Mouse (Mus musculus) liver, embryonic 14.5 days (tissue): ENCODE data around the gene Pgm2.

ENCODE experiments used
- CTCF ChIP-seq: IDR thresholded peaks from 2 replicates; pipeline ENCODE4 v1.5.1; 2016; ENCODE audit warnings: antibody characterized with exemption, low read depth, control low read depth
- EP300 ChIP-seq: IDR thresholded peaks from 2 replicates; pipeline ENCODE4 v1.6.1; 2016; ENCODE audit warnings: antibody characterized with exemption, low read depth

- no peak for TF ChIP-seq EP300
- no peak for TF ChIP-seq CTCF
Observed at GRCm38 (mm10) chr5:64173302-64173701, 80.6 kb downstream of the Pgm2 start.
